Mouse (Mus musculus): ENCODE measurements around the gene Tmem30a.

The Tmem30a gene

GRCm38 (mm10) chr9:79795076-79795475 lies 1.8 kb upstream of the Tmem30a start:
- no peak for DNase-seq (ENCODE audit: low spot score in 2 of 2)

DNA sequence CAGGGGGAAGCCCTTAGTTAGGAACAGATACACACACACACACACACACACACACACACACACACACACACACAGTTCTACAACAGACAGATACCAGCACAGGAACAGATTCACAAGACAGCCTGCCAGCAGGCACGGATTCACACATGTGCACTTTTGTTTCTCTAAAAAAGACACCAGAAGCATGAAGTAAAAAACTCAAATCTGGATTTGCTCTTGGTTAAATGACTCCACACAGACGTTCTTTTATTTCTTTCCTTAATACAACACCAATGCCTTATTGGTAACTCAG lies 7.6 kb downstream of the Tmem30a start:
- DNase-seq (ENCODE audit: low spot score in 2 of 2), result no peak

- DNase-seq (ENCODE audit: low spot score in 2 of 2), result no peak
Measured at GRCm38 (mm10) chr9:79784934-79785793, 8.1 kb downstream of the Tmem30a start.

DNA sequence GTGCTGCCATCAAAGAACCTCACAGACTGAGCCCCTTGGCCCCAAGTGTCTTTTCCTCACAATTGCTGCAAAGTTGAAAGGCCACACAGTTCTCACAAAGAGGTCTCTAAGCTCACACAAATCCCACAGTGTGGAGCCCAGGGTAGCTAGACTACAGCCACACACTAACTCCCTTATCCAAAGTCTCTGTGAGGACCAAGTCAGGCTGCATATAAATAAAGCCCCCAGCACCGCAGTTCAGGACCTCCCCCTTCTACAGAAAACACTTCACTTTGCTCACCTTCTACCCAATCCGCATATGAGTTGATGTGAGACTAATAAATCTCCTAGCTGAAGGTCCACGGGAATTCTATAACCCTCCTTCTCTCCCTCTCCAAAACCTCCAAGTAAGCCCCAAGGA lies 8.9 kb downstream of the Tmem30a start:
- no peak for DNase-seq (ENCODE audit: low spot score in 2 of 2)

GRCm38 (mm10) chr9:79779354-79779753 lies 14.0 kb downstream of the Tmem30a start:
- no peak for DNase-seq (ENCODE audit: low spot score in 2 of 2)

DNA sequence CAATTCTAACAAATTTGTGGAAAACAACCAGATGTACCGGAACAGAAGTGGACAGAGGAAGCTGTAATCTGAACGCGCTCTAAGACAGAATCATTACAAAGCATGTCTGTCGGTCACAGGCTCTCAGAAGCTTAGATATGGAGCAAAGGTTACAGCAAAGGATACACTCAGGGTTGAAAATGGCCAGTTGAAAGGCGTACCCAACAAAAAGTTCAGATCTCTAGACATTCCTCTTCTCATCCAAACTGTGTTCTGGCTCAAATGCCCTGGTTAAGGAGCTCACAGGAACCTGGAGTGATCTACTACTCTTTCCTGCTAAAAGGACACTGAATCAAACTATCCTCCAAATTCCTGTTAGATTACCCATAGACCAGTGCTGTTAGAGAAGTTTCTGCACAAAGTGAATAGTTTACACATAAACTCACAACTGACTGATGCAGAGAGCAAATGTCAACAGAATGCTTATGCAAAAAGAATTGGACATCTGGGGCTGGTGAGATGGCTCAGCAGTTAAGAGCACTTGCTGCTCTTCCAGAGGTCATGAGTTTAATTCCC lies 26.2 kb downstream of the Tmem30a start:
- DNase-seq (ENCODE audit: low spot score in 2 of 2), result no peak

- DNase-seq (ENCODE audit: low spot score in 2 of 2), result no peak
Measured at GRCm38 (mm10) chr9:79765329-79765728, 28.0 kb downstream of the Tmem30a start.

DNA sequence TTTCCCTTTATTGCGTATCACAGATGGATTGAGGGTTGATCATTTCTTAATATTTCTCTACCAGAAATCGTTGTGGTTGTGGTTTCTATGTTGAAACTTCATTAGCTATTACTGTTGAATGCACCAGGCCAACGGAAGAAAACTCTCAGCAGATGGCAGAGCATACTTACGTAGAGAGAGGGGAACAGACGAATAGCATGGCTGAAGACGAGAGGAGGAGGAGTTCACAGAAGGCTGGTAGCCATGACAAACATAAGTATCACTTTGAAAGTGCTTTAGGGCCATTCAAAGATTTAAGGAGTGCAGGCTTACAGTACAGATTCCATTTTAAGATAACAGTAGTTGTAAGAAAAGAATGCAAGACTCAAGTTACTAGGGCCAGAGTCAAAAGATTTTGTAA lies 30.8 kb downstream of the Tmem30a start:
- no peak for DNase-seq (ENCODE audit: low spot score in 2 of 2)

DNA sequence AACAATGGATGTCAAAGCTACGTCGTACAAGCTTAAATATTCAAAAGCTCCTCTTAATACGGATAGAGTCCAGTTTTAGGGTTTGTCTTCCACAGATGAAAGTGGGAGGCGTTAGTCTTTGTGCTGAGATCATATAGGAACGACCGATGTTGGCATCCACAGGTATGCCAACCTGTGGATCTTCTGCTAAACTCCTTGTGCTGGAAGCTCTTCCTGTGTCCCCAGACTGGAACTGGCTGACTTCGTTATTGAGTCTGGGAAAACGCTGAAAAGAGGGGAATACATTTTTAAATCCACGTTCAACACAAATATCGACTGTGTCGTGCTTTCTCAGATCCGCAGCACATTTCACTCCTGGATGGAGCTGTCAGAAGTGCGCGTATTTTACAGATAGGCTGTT lies 33.2 kb downstream of the Tmem30a start:
- DNase-seq (ENCODE audit: low spot score in 2 of 2), result no peak

DNA sequence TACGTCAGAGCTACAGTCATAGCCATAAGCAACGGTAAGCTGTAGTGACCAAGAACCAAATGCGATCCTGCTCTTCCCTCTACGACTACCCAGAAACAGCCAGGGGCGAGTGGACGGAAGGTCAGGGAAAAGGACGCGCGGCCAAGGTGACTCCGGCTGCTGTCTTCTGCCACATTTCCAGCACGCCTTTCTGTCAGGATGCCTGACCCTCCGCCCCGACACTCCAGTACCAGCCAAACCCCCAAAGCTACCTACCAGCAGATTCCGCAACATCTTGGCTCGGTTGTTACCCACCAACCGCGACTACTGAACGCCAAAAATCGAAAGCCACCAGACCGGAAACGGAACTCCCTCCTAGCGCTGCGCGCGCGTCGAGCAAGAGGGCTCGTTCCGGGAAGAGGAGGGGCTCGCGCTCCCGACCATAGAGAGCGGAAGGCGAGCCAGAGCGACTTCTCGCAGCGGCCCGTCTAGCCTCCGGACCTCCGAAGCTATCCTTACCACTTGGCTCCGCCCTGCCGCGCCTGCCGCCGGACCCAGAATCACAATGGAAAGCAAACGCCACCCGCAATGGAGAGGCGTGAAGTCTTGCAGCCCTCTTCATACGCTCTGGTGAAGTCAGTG lies 33.8 kb downstream of the Tmem30a start, which contains the start of gene Cox7a2:
Cox7a2 (minus strand) TSS at position 494 of the 621 bp plus-strand sequence.
- peak; percentile 94 to 96 for DNase-seq (ENCODE audit: low spot score in 2 of 2)

- no peak for DNase-seq (ENCODE audit: low spot score in 2 of 2)
Measured at GRCm38 (mm10) chr9:79755311-79755710, 38.0 kb downstream of the Tmem30a start.

GRCm38 (mm10) chr9:79751846-79752245 lies 41.5 kb downstream of the Tmem30a start:
- no peak for DNase-seq (ENCODE audit: low spot score in 2 of 2)

DNA sequence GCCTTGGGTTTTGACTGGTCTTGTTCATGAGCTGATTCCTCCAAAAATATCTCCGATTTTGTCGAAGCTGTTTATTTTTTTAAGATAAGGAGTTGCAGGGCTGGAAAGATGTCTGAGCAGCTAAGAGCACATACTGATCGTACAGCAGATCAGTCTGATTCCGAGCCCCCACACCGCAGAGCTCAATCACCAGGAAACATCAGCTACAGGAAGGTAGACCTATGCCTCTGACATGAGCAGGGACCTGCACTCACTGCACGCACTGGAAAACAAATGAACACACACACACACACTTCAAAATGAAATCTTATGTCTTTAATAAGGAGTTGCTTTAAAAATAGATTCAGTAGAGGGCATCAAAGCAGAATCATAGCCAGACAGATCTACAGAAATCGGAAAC lies 42.6 kb downstream of the Tmem30a start:
- no peak for DNase-seq (ENCODE audit: low spot score in 2 of 2)

GRCm38 (mm10) chr9:79745036-79745435 lies 48.3 kb downstream of the Tmem30a start:
- DNase-seq (ENCODE audit: low spot score in 2 of 2), result no peak

DNA sequence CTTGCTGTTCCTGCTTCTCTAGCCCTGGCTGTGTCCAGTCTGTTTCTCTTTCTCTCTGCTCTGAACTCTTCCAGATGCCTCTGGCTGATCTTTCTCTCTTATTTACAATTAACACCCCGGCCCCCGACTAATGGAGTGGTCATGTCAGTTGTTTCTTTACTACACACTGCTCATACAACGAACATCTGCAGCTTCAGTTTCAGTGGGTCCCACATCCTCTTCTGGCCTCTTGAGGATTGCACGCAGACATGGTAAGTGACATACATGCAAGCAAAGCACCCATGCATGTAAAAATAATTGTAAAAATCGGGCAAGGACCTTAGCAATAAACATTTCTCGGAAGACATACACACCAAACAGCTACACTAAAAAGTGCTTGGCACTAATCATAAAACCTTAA lies 57.7 kb downstream of the Tmem30a start:
- no peak for DNase-seq (ENCODE audit: low spot score in 2 of 2)

GRCm38 (mm10) chr9:79730301-79730700 lies 63.0 kb downstream of the Tmem30a start:
- DNase-seq (ENCODE audit: low spot score in 2 of 2), result no peak

GRCm38 (mm10) chr9:79723090-79723489 lies 70.2 kb downstream of the Tmem30a start:
- no peak for DNase-seq (ENCODE audit: low spot score in 2 of 2)

GRCm38 (mm10) chr9:79721056-79721455 lies 72.3 kb downstream of the Tmem30a start:
- no peak for DNase-seq (ENCODE audit: low spot score in 2 of 2)

DNA sequence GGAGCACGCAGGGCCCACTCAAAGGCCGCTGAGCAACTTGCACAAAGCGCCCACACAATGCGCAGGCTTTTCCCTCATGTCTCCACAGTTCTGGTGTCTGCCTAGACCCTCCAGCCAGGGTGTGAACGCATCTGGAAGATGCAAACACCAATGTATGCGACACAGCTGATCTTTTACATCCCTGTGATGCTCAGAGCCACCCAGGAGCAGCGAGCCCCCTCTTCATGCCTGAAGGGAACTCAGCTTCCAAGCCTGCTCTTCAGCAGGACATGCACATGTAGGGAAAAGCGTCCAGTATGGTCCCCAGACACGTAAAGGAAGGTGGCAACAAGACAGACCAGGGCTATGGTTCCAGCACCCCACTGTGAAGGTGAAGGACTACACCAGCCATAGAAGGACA lies 73.2 kb downstream of the Tmem30a start:
- no peak for DNase-seq (ENCODE audit: low spot score in 2 of 2)

DNA sequence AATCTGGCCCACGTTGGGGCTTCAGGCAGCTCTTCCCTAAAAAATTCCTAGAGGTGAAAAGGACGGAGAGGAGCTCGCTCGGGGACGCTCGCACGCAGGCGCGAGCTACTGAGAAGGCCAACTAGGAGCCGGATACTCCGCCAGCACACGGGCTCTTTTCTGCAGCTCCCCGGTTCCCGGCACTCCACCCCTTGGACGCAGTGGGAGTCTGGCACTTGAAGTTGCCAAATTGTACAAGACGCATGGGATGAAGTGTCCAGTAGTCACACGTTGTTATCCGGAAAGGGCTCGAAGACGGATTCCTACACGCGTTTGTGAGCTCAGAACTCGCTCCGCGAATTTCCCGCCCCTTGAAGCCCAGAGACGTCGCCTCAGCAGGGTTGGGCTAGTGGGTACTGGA lies 73.9 kb downstream of the Tmem30a start:
- no peak for DNase-seq (ENCODE audit: low spot score in 2 of 2)
